Mouse (Mus musculus): ENCODE measurements around the gene Retreg1. TPM values are rescaled to one million over a fixed set of nuclear protein-coding genes. Genes with fewer than 3 reads are reported as not detected.
"Not testable (repeated sequence)": the region's sequence is repeated elsewhere in the genome, so short reads cannot be mapped to it uniquely, and the experiment has no call there.

Retreg1 gene
- polyA plus RNA-seq, 1 experiment: 8.9 TPM

DNA sequence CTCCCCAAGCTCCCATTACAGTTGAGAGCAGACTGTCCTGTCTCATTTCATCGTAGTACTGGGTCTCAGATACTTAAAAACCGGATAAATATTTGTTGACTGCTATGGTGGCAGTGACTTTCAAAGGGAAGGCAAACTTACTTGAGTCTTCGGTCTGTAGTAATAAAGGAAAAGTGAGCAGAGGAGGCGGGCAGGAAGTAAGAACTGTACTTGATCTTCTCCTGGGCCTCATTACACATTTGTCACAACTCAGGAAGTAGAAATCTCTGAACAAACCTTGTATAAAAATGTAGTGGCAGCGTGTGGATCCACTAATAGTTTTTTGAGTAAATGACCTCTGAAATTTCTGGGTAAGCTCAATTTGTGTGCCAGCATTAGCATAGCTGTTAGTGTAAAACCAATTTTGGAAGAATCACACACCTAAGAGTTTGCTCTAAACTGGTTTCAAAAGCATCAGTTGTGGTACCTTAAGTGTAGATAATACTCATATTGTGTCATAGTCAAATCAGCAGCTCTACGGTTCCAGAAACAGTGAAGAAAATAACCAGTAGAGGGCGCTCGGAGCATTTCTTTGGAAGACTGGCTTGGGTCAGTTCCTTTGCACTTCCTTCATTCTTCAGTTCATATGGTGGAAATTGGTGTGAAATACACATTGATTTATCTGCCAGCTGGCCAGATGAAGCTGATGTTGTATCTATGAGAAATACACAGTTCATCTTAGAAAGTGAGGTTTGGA, 150.2 kb downstream of the Retreg1 start:
- Histone ChIP-seq H3K4me3 (ENCODE audit: insufficient read depth, low read length) (no peak overlapping the region), H3K27ac (ENCODE audit: insufficient read depth, low read length) (no peak overlapping the region)
- TF ChIP-seq POLR2A (IDR thresholded peaks at IDR 0.05; ENCODE audit: low read depth, low read length) (no peak), CTCF (IDR thresholded peaks at IDR 0.05; ENCODE audit: borderline replicate concordance, insufficient read depth, low read length) (no peak)

DNA sequence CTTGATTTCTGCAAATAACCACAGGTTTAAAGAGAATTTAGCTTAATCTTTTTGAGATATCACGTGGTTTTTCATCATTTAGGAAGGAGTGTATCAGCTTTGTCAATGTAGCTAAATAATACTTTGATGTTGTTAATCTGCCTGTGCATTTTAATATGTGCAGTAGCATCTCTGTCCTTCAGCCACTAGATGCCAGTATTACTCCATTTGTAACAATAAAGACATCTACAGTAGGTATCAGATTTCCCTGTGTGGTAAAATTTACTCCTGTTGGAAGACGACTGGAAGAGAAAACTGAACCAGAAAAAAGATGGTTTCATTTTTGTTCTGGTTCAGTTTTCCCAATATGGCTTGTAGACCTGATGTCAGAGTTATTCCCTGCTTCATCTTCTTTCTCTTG, 152.5 kb downstream of the Retreg1 start:
- TF ChIP-seq CTCF (IDR thresholded peaks at IDR 0.05; ENCODE audit: borderline replicate concordance, insufficient read depth, low read length): no peak
- no peak for TF ChIP-seq POLR2A (IDR thresholded peaks at IDR 0.05; ENCODE audit: low read depth, low read length)
- Histone ChIP-seq H3K4me3 (ENCODE audit: insufficient read depth, low read length) (no peak overlapping the region), H3K4me1 (ENCODE audit: control insufficient read depth, insufficient read depth, low read length) (no peaks in the 10 kb centered on the region), H3K27ac (ENCODE audit: insufficient read depth, low read length) (no peak overlapping the region)

More for the DNA sequence above, 150.2 kb downstream of the Retreg1 start:
- H3K4me1 ChIP-seq (ENCODE audit: control insufficient read depth, insufficient read depth, low read length): no peaks in the 10 kb centered on the region

DNA sequence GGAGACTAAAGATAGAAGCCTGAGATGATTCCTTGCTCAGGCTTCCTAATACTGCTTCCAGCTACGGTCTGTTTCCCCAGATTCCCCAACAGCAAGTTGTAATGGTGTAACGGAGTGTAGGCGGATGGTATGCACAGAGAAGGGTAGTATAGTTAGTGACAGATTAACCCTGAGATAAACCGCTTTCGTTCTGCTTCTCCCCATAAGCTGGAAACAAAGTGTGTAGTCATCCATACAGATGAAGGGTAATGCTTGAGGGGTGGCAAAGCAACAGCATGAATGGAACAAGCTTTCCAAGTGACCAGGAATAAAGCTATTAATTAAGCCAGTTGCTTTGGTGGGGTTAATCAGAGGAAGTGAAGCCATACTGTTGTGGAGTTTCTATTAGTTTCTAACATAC, 156.6 kb downstream of the Retreg1 start:
- not testable (repeated sequence) for H3K4me3 ChIP-seq (ENCODE audit: insufficient read depth, low read length); H3K27ac ChIP-seq (ENCODE audit: insufficient read depth, low read length); H3K4me1 ChIP-seq (ENCODE audit: control insufficient read depth, insufficient read depth, low read length)

DNA sequence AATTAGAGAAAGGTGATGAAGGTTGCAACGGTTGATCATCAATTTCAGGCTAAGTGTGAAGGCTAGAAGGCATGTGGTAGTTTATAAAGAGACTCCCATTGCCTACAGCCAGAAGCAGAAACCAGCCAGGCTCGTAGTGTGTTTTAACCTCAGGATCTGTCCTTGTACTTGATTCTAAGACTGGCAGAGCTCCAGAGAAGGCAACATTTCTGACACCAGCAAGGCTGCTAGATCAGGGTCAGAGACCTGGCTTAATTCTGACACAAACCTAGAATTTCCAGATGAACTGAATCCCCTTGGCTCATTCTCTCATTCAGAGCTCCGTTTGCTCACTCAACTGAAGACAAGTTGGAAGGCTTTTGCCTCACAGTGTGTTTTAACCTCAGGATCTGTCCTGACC, 165.6 kb downstream of the Retreg1 start:
- Histone ChIP-seq H3K4me3 (ENCODE audit: insufficient read depth, low read length) (no peak overlapping the region), H3K4me1 (ENCODE audit: control insufficient read depth, insufficient read depth, low read length) (no peaks in the 10 kb centered on the region), H3K27ac (ENCODE audit: insufficient read depth, low read length) (no peak overlapping the region)
- TF ChIP-seq POLR2A (IDR thresholded peaks at IDR 0.05; ENCODE audit: low read depth, low read length) (no peak), CTCF (IDR thresholded peaks at IDR 0.05; ENCODE audit: borderline replicate concordance, insufficient read depth, low read length) (no peak)

DNA sequence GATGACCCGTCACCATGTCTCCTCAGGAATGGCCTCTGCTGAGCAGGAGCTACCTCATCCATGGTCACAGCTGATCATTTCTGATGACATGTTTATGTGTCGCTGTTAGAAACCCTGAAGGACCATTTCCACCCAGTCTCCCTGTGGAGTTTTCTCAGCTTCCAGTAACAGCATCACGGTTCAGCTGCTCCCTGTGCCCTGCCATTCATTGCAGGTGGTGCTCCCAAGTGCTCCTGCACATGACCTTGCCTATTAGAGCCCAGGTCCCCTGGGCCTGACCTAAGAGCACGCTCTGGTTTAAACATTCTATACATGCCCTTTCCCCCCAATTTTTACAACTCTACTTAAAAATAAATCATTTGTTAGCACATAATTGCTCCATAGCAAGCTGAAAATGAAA, 169.9 kb downstream of the Retreg1 start:
- H3K27ac ChIP-seq (ENCODE audit: insufficient read depth, low read length): no peak overlapping the region
- no peak for TF ChIP-seq POLR2A (IDR thresholded peaks at IDR 0.05; ENCODE audit: low read depth, low read length)
- TF ChIP-seq CTCF (IDR thresholded peaks at IDR 0.05; ENCODE audit: borderline replicate concordance, insufficient read depth, low read length): no peak
- no peaks in the 10 kb centered on the region for H3K4me1 ChIP-seq (ENCODE audit: control insufficient read depth, insufficient read depth, low read length)
- no peak overlapping the region for H3K4me3 ChIP-seq (ENCODE audit: insufficient read depth, low read length)

DNA sequence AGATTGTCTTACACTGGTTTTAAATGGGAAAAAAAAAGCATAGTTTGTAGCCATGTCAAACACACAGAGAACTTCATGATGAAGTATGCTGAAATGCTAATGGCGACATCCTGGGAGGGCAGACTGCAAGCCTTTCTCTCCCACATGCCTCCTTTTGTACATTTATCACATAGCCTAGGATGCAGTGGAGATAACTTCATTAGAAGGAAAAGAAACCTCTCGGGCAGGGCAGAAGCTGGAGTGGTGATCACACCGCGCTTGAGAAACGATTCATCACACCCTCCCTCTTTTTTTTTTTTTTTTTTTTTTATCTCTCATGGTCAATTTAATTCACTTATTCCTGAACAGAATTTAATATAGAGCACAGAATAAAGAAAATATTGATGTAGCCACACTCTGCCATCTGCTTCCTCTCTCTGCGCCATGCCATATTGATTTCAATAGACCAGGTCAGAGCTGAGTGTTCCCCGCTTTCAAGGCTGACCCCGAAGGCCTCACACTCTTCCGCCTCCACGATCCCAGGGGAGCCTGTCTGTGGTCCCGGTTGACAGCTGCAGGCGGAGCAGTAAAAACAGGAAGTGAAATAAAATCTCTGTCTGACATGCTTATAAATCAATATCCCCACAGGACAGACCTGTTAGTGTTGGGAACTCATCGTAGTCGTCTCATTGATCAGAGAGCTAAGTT, 173.1 kb downstream of the Retreg1 start:
- Histone ChIP-seq H3K4me3 (ENCODE audit: insufficient read depth, low read length) (no peak overlapping the region), H3K4me1 (ENCODE audit: control insufficient read depth, insufficient read depth, low read length) (no peaks in the 10 kb centered on the region), H3K27ac (ENCODE audit: insufficient read depth, low read length) (no peak overlapping the region)
- TF ChIP-seq CTCF (IDR thresholded peaks at IDR 0.05; ENCODE audit: borderline replicate concordance, insufficient read depth, low read length) (no peak), POLR2A (IDR thresholded peaks at IDR 0.05; ENCODE audit: low read depth, low read length) (no peak)

DNA sequence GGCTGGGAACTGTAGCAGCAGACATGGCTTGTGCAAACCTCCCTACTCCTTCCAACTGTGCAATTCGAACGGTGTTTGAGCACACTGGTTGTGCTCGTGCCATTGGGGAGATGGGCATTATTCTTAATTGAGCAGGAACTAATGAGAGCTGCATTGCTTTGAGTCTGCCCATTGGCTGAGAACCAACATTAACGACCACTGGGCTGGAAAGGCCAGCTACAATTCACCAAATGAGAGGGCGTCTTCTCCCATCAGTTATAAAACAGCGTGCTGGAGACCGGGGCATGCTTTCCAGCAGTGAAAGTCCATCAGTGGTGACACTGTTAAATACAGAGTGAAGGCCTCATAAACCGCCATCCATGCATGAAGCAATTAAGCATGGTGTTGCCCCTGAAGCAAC, 178.7 kb downstream of the Retreg1 start:
- Histone ChIP-seq H3K4me1 (ENCODE audit: control insufficient read depth, insufficient read depth, low read length) (no peaks in the 10 kb centered on the region), H3K4me3 (ENCODE audit: insufficient read depth, low read length) (no peak overlapping the region), H3K27ac (ENCODE audit: insufficient read depth, low read length) (no peak overlapping the region)
- TF ChIP-seq POLR2A (IDR thresholded peaks at IDR 0.05; ENCODE audit: low read depth, low read length) (no peak), CTCF (IDR thresholded peaks at IDR 0.05; ENCODE audit: borderline replicate concordance, insufficient read depth, low read length) (no peak)

DNA sequence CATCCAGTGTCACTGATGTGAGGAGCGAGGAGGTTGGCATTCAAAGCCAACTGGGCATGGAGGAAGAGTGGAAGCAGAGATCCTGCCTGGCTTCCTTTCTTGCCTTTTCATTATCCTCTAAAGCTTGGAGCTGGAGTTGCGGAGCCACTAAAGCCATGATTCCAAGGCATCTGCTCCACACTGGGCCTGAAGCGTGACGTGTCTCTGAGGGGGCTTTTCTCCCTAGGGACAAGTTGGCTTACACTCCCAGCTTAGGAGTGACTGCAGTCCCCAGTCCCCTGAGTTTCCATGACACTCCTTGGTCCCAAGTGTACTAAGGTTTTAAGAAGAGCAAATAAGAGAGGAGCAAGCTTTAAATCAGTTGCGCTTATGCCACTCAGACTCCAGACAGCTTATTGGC, 179.7 kb downstream of the Retreg1 start:
- TF ChIP-seq CTCF (IDR thresholded peaks at IDR 0.05; ENCODE audit: borderline replicate concordance, insufficient read depth, low read length) (no peak), POLR2A (IDR thresholded peaks at IDR 0.05; ENCODE audit: low read depth, low read length) (no peak)
- no peak overlapping the region for H3K27ac ChIP-seq (ENCODE audit: insufficient read depth, low read length)
- H3K4me3 ChIP-seq (ENCODE audit: insufficient read depth, low read length): no peak overlapping the region
- H3K4me1 ChIP-seq (ENCODE audit: control insufficient read depth, insufficient read depth, low read length): no peaks in the 10 kb centered on the region

Other genes starting within 250 kb of the Retreg1 start
- 47.8 and 49.9 TPM in 2 replicates for gene Myo10, start 220.7 kb upstream of the Retreg1 start, polyA plus RNA-seq (2011; ENCODE audit: insufficient read length, low read depth, missing spikeins)
- gene Zfp622, start 141.2 kb downstream of the Retreg1 start, polyA plus RNA-seq (2011; ENCODE audit: insufficient read length, low read depth, missing spikeins): 50.4 and 54.3 TPM in 2 replicates